Mouse (Mus musculus) MEL (cell line): Measurements from ENCODE around the gene Me1. TPM values are rescaled to one million over a fixed set of nuclear protein-coding genes. Genes with fewer than 3 reads are reported as not detected.

Experiments used
- DNase-seq: peaks from one replicate; pipeline ENCODE4 v3.0.0; 2011; ENCODE audit warnings: low read depth, low spot score
- H3K27ac ChIP-seq: 2 replicates; pipeline ENCODE4 v1.5.1; 2012; ENCODE audit warnings: low read depth, mild to moderate bottlenecking, control low read depth, low read length, moderate library complexity; ENCODE audit not compliant: control insufficient read depth
- H3K27me3 ChIP-seq, 2 experiments: fragments of 150-350 bp in 1 of 2; sonication (generic) in 1 of 2; 2 replicates each; pipeline ENCODE4 v1.6.1; 2012; ENCODE audit warnings: low read length in 2 of 2, mild to moderate bottlenecking in 2 of 2, improper control_type of control experiment in 1 of 2, moderate library complexity in 1 of 2; ENCODE audit not compliant: insufficient read depth in 2 of 2, control insufficient read depth in 1 of 2
- H3K36me3 ChIP-seq, 2 experiments: 2 replicates each; pipeline ENCODE4 v1.6.1; 2012 to 2014; ENCODE audit warnings: low read length in 2 of 2, improper control_type of control experiment in 1 of 2, inconsistent platforms in 1 of 2, mild to moderate bottlenecking in 1 of 2; ENCODE audit not compliant: insufficient read depth in 2 of 2, control insufficient read depth in 1 of 2
- H3K4me1 ChIP-seq, 2 experiments: fragments of 150-350 bp in 1 of 2; sonication (generic) in 1 of 2; 2 replicates each; pipeline ENCODE4 v1.6.1; 2012; ENCODE audit warnings: low read length in 2 of 2, improper control_type of control experiment in 1 of 2, mild to moderate bottlenecking in 1 of 2; ENCODE audit not compliant: insufficient read depth in 2 of 2, control insufficient read depth in 1 of 2
- H3K4me3 ChIP-seq, 2 experiments: fragments of 150-350 bp in 1 of 2; sonication (generic) in 1 of 2; 2 replicates each; pipeline ENCODE4 v1.5.1; 2012; ENCODE audit warnings: low read depth in 2 of 2, low read length in 2 of 2, mild to moderate bottlenecking in 2 of 2, moderate library complexity in 2 of 2, control low read depth in 1 of 2, improper control_type of control experiment in 1 of 2; ENCODE audit not compliant: control insufficient read depth in 1 of 2, insufficient read depth in 1 of 2
- H3K79me2 ChIP-seq: 2 replicates; pipeline ENCODE4 v1.6.1; 2012; ENCODE audit warnings: mild to moderate bottlenecking, low read length, moderate library complexity; ENCODE audit not compliant: control insufficient read depth, poor library complexity, insufficient read depth
- H3K9ac ChIP-seq: 2 replicates; pipeline ENCODE4 v1.6.1; 2012; ENCODE audit warnings: low read depth, mild to moderate bottlenecking, control low read depth, low read length, moderate library complexity; ENCODE audit not compliant: control insufficient read depth, poor library complexity, severe bottlenecking
- H3K9me3 ChIP-seq: fragments of 150-350 bp; sonication (generic); replicated peaks from 2 replicates; pipeline ENCODE4 v1.6.1; 2012; ENCODE audit warnings: mild to moderate bottlenecking, low read length, improper control_type of control experiment, moderate library complexity; ENCODE audit not compliant: insufficient read depth
- BHLHE40 ChIP-seq: IDR thresholded peaks from 2 replicates; pipeline ENCODE4 v1.6.1; 2012; ENCODE audit warnings: low read depth, mild to moderate bottlenecking, inconsistent platforms, low read length, improper control_type of control experiment, borderline replicate concordance
- CHD1 ChIP-seq: IDR thresholded peaks from 2 replicates; pipeline ENCODE4 v1.6.1; 2012; ENCODE audit warnings: low read depth, mild to moderate bottlenecking, inconsistent platforms, low read length, improper control_type of control experiment
- CTCF ChIP-seq, 3 experiments: IDR thresholded peaks in 2 of 3; conservative IDR thresholded peaks in 1 of 3; 2 replicates each; pipeline ENCODE4 v1.5.1; 2011 to 2012; ENCODE audit warnings: low read length in 3 of 3, low read depth in 2 of 3, mild to moderate bottlenecking in 2 of 3, improper control_type of control experiment in 1 of 3, inconsistent platforms in 1 of 3, mixed read lengths in 1 of 3, moderate library complexity in 1 of 3; ENCODE audit not compliant: control insufficient read depth in 1 of 3, insufficient read depth in 1 of 3, poor library complexity in 1 of 3, severe bottlenecking in 1 of 3
- E2F4 ChIP-seq: IDR thresholded peaks from 2 replicates; pipeline ENCODE4 v1.6.1; 2011; ENCODE audit warnings: low read depth, low read length, improper control_type of control experiment, borderline replicate concordance
- ELF1 ChIP-seq: IDR thresholded peaks from 2 replicates; pipeline ENCODE4 v1.6.1; 2014; ENCODE audit warnings: low read depth, mild to moderate bottlenecking, inconsistent platforms, low read length, improper control_type of control experiment, moderate library complexity
- GABPA ChIP-seq: IDR thresholded peaks from 2 replicates; pipeline ENCODE4 v1.6.1; 2012; ENCODE audit warnings: low read depth, mild to moderate bottlenecking, inconsistent platforms, low read length, improper control_type of control experiment, moderate library complexity
- HCFC1 ChIP-seq: IDR thresholded peaks from 2 replicates; pipeline ENCODE4 v1.6.1; 2012; ENCODE audit warnings: low read depth, mild to moderate bottlenecking, inconsistent platforms, low read length, improper control_type of control experiment, moderate library complexity
- JUND ChIP-seq: IDR thresholded peaks from 2 replicates; pipeline ENCODE4 v1.6.1; 2011; ENCODE audit warnings: low read depth, mild to moderate bottlenecking, improper control_type of control experiment, low read length
- MAFK ChIP-seq: IDR thresholded peaks from 2 replicates; pipeline ENCODE4 v1.6.1; 2011; ENCODE audit warnings: low read depth, mild to moderate bottlenecking, low read length, improper control_type of control experiment, borderline replicate concordance
- MEF2A ChIP-seq: IDR thresholded peaks from 2 replicates; pipeline ENCODE4 v1.6.1; 2014; ENCODE audit warnings: low read depth, mild to moderate bottlenecking, inconsistent platforms, low read length, improper control_type of control experiment; ENCODE audit not compliant: poor library complexity, insufficient replicate concordance, severe bottlenecking; ENCODE audit errors: extremely low read depth
- NELFE ChIP-seq: IDR thresholded peaks from 2 replicates; pipeline ENCODE4 v1.6.1; 2011; ENCODE audit warnings: low read depth, low read length, improper control_type of control experiment
- NRF1 ChIP-seq: IDR thresholded peaks from 2 replicates; pipeline ENCODE4 v1.6.1; 2014; ENCODE audit warnings: low read depth, mild to moderate bottlenecking, inconsistent platforms, low read length, improper control_type of control experiment, moderate library complexity; ENCODE audit not compliant: poor library complexity, insufficient read depth, severe bottlenecking
- POLR2A ChIP-seq, 2 experiments: IDR thresholded peaks; 2 replicates each; pipeline ENCODE4 v1.6.1; 2011 to 2012; ENCODE audit warnings: low read length in 2 of 2, mild to moderate bottlenecking in 2 of 2, control low read depth in 1 of 2, improper control_type of control experiment in 1 of 2, low read depth in 1 of 2, moderate library complexity in 1 of 2; ENCODE audit not compliant: control insufficient read depth in 1 of 2, insufficient read depth in 1 of 2, poor library complexity in 1 of 2
- RAD21 ChIP-seq: IDR thresholded peaks from 2 replicates; pipeline ENCODE4 v1.6.1; 2011; ENCODE audit warnings: mild to moderate bottlenecking, low read depth, low read length, improper control_type of control experiment
- RCOR1 ChIP-seq: IDR thresholded peaks from 2 replicates; pipeline ENCODE4 v1.6.1; 2012; ENCODE audit warnings: low read depth, mild to moderate bottlenecking, inconsistent platforms, low read length, improper control_type of control experiment
- SIN3A ChIP-seq: IDR thresholded peaks from 2 replicates; pipeline ENCODE4 v1.6.1; 2012; ENCODE audit warnings: low read length, improper control_type of control experiment, inconsistent platforms
- SMC3 ChIP-seq: IDR thresholded peaks from 2 replicates; pipeline ENCODE4 v1.6.1; 2011; ENCODE audit warnings: low read depth, low read length, improper control_type of control experiment
- TAL1 ChIP-seq: IDR thresholded peaks from 2 replicates; pipeline ENCODE4 v1.6.1; 2012; ENCODE audit warnings: mild to moderate bottlenecking, inconsistent platforms, low read length, moderate library complexity, mixed read lengths
- UBTF ChIP-seq: IDR thresholded peaks from 2 replicates; pipeline ENCODE4 v1.6.1; 2012; ENCODE audit warnings: low read depth, mild to moderate bottlenecking, inconsistent platforms, low read length, improper control_type of control experiment, moderate library complexity, borderline replicate concordance; ENCODE audit not compliant: insufficient read depth
- USF1 ChIP-seq: IDR thresholded peaks from 2 replicates; pipeline ENCODE4 v1.6.1; 2014; ENCODE audit warnings: low read depth, mild to moderate bottlenecking, inconsistent platforms, low read length, improper control_type of control experiment, moderate library complexity
- USF2 ChIP-seq, 2 experiments: IDR thresholded peaks; 2 replicates each; pipeline ENCODE4 v1.6.1; 2011 to 2012; ENCODE audit warnings: improper control_type of control experiment in 2 of 2, low read length in 2 of 2, borderline replicate concordance in 1 of 2, inconsistent platforms in 1 of 2, low read depth in 1 of 2, mild to moderate bottlenecking in 1 of 2; ENCODE audit not compliant: insufficient read depth in 1 of 2
- ZNF384 ChIP-seq: IDR thresholded peaks from 2 replicates; pipeline ENCODE4 v1.6.1; 2012; ENCODE audit warnings: low read depth, mild to moderate bottlenecking, inconsistent platforms, low read length, improper control_type of control experiment
- polyA plus RNA-seq, 2 experiments: library from polyadenylated mRNA; stranded (reverse) in 1 of 2; unstranded in 1 of 2; fragments of >175 nt in 1 of 2; fragments of >200 nt in 1 of 2; gene quantifications; 2 replicates each; pipeline versions ENCODE4 v1.2.1 to v1.2.4; 2012; ENCODE audit warnings: low replicate concordance in 2 of 2, low read depth in 1 of 2; ENCODE audit not compliant: insufficient read length in 2 of 2, insufficient read depth in 1 of 2, missing spikeins in 1 of 2
- total RNA-seq: library from RNA; depleted of rRNA; stranded (reverse); fragments of 300-350 nt; gene quantifications from 2 replicates; pipeline ENCODE4 v1.2.3, GENCODE M21; 2012

The Me1 gene
- total and polyA plus RNA-seq, 3 experiments = 7.1 to 123 (median 23.4) TPM

GRCm38 (mm10) chr9:86693935-86694334, 1.8 kb downstream of the Me1 start:
- DNase-seq = peak; percentile 11
- Histone ChIP-seq H3K9ac (peak overlapping the region; percentile 56), H3K9me3 (no peaks in the 10 kb centered on the region), H3K36me3 (peaks cover 2 to 19% of the 10 kb centered on the region in 2 experiments; a peak in 3 of 4 replicates), H3K79me2 (peaks cover 26% of the 10 kb centered on the region), H3K4me1 (peaks cover 8% of the 10 kb centered on the region in 2 experiments), H3K27me3 (no peaks in the 10 kb centered on the region), H3K4me3 (peak overlapping the region; percentile 34 to 35; a peak in 2 of 4 replicates), H3K27ac (no peak overlapping the region)
- TF ChIP-seq NELFE (no peak), JUND (no peak), UBTF (no peak), MEF2A (no peak), NRF1 (no peak), POLR2A (IDR thresholded peaks at IDR 0.05; ENCODE audit: control insufficient read depth in 1 of 2, insufficient read depth in 1 of 2, low read depth in 1 of 2, low read length in 2 of 2, poor library complexity in 1 of 2) (no peak)

- DNase-seq = peak; percentile 50
- H3K27ac ChIP-seq = no peak overlapping the region
- TF ChIP-seq E2F4 = no peak
- TF ChIP-seq POLR2A (IDR thresholded peaks at IDR 0.05; ENCODE audit: control insufficient read depth in 1 of 2, insufficient read depth in 1 of 2, low read depth in 1 of 2, low read length in 2 of 2, poor library complexity in 1 of 2) = no peak
- no peak for TF ChIP-seq JUND
- TF ChIP-seq CHD1 = no peak
- TF ChIP-seq SMC3 = peak; percentile 28
- TF ChIP-seq RCOR1 = no peak
- no peak for TF ChIP-seq BHLHE40
- TF ChIP-seq RAD21 = peak; percentile 18
- peak in 2 of 3 experiments; percentile 9 to 35; a peak in 2 of 6 replicates for TF ChIP-seq CTCF (IDR thresholded peaks at IDR 0.05 in 2 of 3, conservative IDR thresholded peaks at IDR 0.05 in 1 of 3; ENCODE audit: control insufficient read depth in 1 of 3, insufficient read depth in 1 of 3, low read depth in 2 of 3, low read length in 3 of 3, poor library complexity in 1 of 3, severe bottlenecking in 1 of 3)
- H3K36me3 ChIP-seq = peaks cover 2 to 19% of the 10 kb centered on the region in 2 experiments; a peak in 3 of 4 replicates
- no peak overlapping the region for H3K9ac ChIP-seq
- peaks cover 26% of the 10 kb centered on the region for H3K79me2 ChIP-seq
- peaks cover 8 to 11% of the 10 kb centered on the region in 2 experiments for H3K4me1 ChIP-seq
- no peaks in the 10 kb centered on the region for H3K9me3 ChIP-seq
- H3K4me3 ChIP-seq = peak overlapping the region in 1 of 2 experiments; percentile 28; a peak in 1 of 4 replicates
- no peaks in the 10 kb centered on the region for H3K27me3 ChIP-seq
These were observed 3.1 kb downstream of the Me1 start for GRCm38 (mm10) chr9:86692676-86693075.

- no peak overlapping the region for H3K9ac ChIP-seq
- no peaks in the 10 kb centered on the region for H3K9me3 ChIP-seq
- H3K36me3 ChIP-seq = peaks cover 4 to 19% of the 10 kb centered on the region in 2 experiments
- H3K79me2 ChIP-seq = peaks cover 26% of the 10 kb centered on the region
- no peak for DNase-seq
- no peak overlapping the region for H3K4me3 ChIP-seq
- no peak overlapping the region for H3K27ac ChIP-seq
- no peaks in the 10 kb centered on the region for H3K27me3 ChIP-seq
- H3K4me1 ChIP-seq = peaks cover 8 to 11% of the 10 kb centered on the region in 2 experiments
- TF ChIP-seq TAL1 = no peak
- TF ChIP-seq MAFK = no peak
- TF ChIP-seq CTCF (IDR thresholded peaks at IDR 0.05 in 2 of 3, conservative IDR thresholded peaks at IDR 0.05 in 1 of 3; ENCODE audit: control insufficient read depth in 1 of 3, insufficient read depth in 1 of 3, low read depth in 2 of 3, low read length in 3 of 3, poor library complexity in 1 of 3, severe bottlenecking in 1 of 3) = no peak
- TF ChIP-seq NRF1 = no peak
- no peak for TF ChIP-seq ELF1
- TF ChIP-seq USF2 (IDR thresholded peaks at IDR 0.05; ENCODE audit: borderline replicate concordance in 1 of 2, insufficient read depth in 1 of 2, low read depth in 1 of 2, low read length in 2 of 2) = no peak
- TF ChIP-seq GABPA = no peak
- TF ChIP-seq MEF2A = no peak
- TF ChIP-seq NELFE = no peak
- no peak for TF ChIP-seq SMC3
- TF ChIP-seq SIN3A = no peak
- no peak for TF ChIP-seq USF1
- TF ChIP-seq ZNF384 = no peak
- TF ChIP-seq RCOR1 = no peak
- no peak for TF ChIP-seq UBTF
- no peak for TF ChIP-seq HCFC1
These were observed 3.5 kb downstream of the Me1 start for GRCm38 (mm10) chr9:86692251-86692650.
